Mouse (Mus musculus) neural tube, embryonic 15.5 days (tissue): Measurements from ENCODE around the gene Tcf25. TPM values are rescaled to one million over a fixed set of nuclear protein-coding genes. Genes with fewer than 3 reads are reported as not detected.
"Not testable (repeated sequence)": the region's sequence is repeated elsewhere in the genome, so short reads cannot be mapped to it uniquely, and the experiment has no call there.

ENCODE experiments used
- ATAC-seq: fragments of 200-750 bp; cut with Nextera tagmentation; 2 replicates; pipeline ENCODE4 v1.8.0; 2017; ENCODE audit warnings: mild to moderate bottlenecking, moderate TSS enrichment, moderate library complexity; ENCODE audit not compliant: low FRiP score
- H3K27ac ChIP-seq: fragments of 300-500 bp; sonication (generic); replicated peaks from 2 replicates; pipeline ENCODE4 v1.5.1; 2015; ENCODE audit warnings: mild to moderate bottlenecking, inconsistent platforms
- H3K27me3 ChIP-seq: fragments of 300-500 bp; sonication (generic); replicated peaks from 2 replicates; pipeline ENCODE4 v1.6.1; 2015; ENCODE audit warnings: inconsistent platforms
- H3K36me3 ChIP-seq: fragments of 300-500 bp; sonication (generic); 2 replicates; pipeline ENCODE4 v1.6.1; 2015; ENCODE audit warnings: inconsistent platforms
- H3K4me1 ChIP-seq: fragments of 300-500 bp; sonication (generic); 2 replicates; pipeline ENCODE4 v1.6.1; 2015; ENCODE audit warnings: inconsistent platforms
- H3K4me2 ChIP-seq: fragments of 300-500 bp; sonication (generic); 2 replicates; pipeline ENCODE4 v1.6.1; 2015; ENCODE audit warnings: inconsistent platforms, mild to moderate bottlenecking, moderate library complexity
- H3K4me3 ChIP-seq: fragments of 300-500 bp; sonication (generic); replicated peaks from 2 replicates; pipeline ENCODE4 v1.5.1; 2015; ENCODE audit warnings: mild to moderate bottlenecking, inconsistent platforms
- H3K9ac ChIP-seq: fragments of 300-500 bp; sonication (generic); replicated peaks from 2 replicates; pipeline ENCODE4 v1.6.1; 2015; ENCODE audit warnings: mild to moderate bottlenecking, inconsistent platforms
- H3K9me3 ChIP-seq: fragments of 300-500 bp; sonication (generic); replicated peaks from 2 replicates; pipeline ENCODE4 v1.6.1; 2016; ENCODE audit warnings: inconsistent platforms
- WGBS: fragments of 180-500 bp; shearing (Covaris S2); methylation state at CpG from one replicate; pipeline ENCODE4 v1.1.7; 2015; ENCODE audit warnings: mixed read lengths; 5-methylcytosine and 5-hydroxymethylcytosine counted together
- polyA plus RNA-seq: library from polyadenylated mRNA; unstranded; fragments of >200 nt; fragmentation: Nextera tagmentation; extraction: Ambion mirVana; gene quantifications from 2 replicates; pipeline ENCODE4 v1.2.1, GENCODE M21; 2015

Gene Tcf25
- polyA plus RNA-seq, 1 experiment from 2014 or later: 390 TPM

DNA sequence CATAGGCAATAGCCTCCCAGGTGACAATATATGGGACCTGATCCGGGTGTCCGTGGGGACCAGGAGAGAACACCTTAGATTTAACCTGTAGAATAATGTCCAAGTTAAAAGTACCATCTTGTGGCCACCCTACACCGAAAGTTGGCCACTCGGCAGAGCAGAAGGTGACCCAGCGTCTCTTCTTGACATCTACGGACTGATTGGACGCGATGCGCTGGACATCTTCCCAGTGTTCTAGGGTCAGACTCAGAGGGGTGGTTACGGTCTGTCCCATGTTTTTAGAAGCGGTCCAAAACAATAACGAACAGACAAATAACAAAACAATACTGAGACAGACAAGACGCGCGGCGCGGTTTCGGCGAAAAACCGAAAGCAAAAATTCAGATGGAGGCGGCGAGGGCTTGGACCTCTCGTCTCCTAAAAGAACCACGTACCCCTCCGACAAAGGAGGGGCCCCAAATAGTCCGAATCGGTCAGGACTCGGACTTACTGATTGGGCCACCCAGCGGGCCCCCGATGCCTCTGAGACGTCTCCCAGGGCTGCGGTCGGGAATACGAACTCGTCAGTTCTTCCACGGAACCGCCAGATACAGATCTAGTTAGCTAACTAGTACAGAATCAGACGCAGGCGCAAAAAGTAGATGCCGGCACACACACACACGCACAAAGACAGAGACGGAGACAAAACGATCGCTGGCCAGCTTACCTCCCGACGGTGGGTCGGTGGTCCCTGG lies 59.9 kb downstream of the Tcf25 start:
- not testable (repeated sequence) for H3K36me3 ChIP-seq, H3K4me3 ChIP-seq, H3K27me3 ChIP-seq, H3K9ac ChIP-seq, H3K4me1 ChIP-seq, H3K27ac ChIP-seq, H3K4me2 ChIP-seq, ATAC-seq
- 97% methylated on average over 43 of the region's 47 CpGs for WGBS
- peaks cover 18% of the 10 kb centered on the region for H3K9me3 ChIP-seq

DNA sequence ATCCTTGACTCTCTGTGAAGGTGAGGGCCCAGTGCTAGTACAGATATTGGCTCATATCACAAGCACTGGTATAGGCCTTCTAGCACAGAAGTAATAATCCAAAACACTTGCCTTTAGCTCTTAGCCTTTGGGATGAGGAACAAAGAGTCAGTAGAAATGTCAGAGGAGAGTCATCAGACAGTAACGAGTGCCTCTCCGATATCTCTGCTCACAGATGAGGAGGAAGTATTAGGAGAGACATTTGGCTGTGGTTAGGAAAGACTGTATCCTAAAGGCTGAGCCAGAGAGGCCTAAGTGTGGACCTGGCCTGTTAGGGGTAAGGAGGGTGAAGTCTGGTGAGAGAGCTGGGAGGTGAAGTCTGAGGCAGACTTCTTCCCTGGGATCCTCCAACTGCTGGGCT lies 68.2 kb downstream of the Tcf25 start:
- Histone ChIP-seq H3K4me2 (no peak overlapping the region), H3K9me3 (no peaks in the 10 kb centered on the region), H3K36me3 (no peaks in the 10 kb centered on the region), H3K27ac (no peak overlapping the region), H3K27me3 (no peaks in the 10 kb centered on the region), H3K4me1 (peaks cover 11% of the 10 kb centered on the region), H3K4me3 (no peak overlapping the region), H3K9ac (no peak overlapping the region)
- 97% methylated on average over 2 of the region's 2 CpGs for WGBS
- ATAC-seq: no peak

DNA sequence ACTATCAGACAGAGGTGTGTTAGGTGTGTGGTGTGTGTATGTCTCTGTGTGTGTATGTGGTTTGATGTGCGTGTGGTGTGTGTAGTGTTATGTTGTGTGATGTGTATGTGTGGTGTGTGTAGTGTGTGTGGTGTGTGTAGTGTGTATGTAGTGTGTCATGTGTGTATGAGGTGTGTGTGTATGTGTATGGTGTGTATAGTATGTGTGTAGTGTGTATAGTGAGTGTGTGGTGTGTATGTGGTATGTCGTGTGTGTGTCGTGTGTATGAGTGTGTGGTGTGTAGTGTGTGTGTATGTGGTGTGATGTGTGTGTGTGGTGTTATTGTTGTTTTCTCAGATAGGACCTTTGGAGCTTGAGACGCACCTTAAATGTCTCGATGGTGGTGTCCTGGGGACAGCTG lies 68.8 kb downstream of the Tcf25 start:
- peak overlapping the region; percentile 69 for H3K4me3 ChIP-seq
- no peak overlapping the region for H3K9ac ChIP-seq
- peak overlapping the region; percentile 87; the same call in 1 of the 2 replicates for H3K27ac ChIP-seq
- H3K36me3 ChIP-seq: no peaks in the 10 kb centered on the region
- 84% methylated on average over 5 of the region's 5 CpGs for WGBS
- H3K4me1 ChIP-seq: peaks cover 11% of the 10 kb centered on the region
- ATAC-seq: peak; percentile 29
- H3K9me3 ChIP-seq: no peaks in the 10 kb centered on the region
- no peaks in the 10 kb centered on the region for H3K27me3 ChIP-seq
- peak overlapping the region; percentile 68 for H3K4me2 ChIP-seq

DNA sequence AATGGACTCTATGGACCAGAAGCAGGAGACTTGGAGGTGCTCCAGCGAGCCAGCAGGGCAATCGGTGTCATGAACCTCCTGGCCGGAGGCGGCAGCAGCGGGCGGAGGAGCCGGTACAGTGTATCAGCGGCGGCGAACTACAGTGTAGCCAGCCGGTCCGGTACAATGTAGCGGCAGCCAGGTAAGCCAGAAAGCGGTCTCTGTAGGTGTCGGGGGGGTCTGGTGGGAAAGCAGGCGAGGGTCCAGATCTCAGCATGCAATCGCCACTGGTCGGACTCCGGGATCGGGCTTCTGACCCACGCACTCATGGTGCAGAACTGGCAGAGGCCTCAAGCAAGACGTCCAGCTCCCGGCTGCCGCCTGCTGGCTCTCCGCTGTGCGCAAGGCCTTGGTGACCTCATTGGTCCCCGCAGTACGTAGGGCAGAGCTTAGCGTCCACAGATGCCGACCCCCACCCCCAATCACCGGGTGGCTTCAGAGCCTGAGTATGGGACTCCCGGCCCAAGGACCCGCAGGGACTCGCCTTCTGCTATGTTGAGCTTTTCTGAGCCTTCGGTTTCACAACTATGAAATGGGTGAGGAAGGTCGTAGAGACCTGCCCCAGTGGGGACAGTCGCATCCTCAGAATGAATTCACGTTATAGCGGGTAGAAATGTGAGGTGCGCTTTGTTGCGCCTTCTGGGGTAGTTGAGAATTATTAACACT lies 69.5 kb downstream of the Tcf25 start:
- Histone ChIP-seq H3K4me3 (peak overlapping the region; percentile 69), H3K27ac (peak overlapping the region; percentile 87), H3K4me2 (peak overlapping the region; percentile 68), H3K36me3 (no peaks in the 10 kb centered on the region), H3K9ac (peak overlapping the region; percentile 81), H3K4me1 (peaks cover 11% of the 10 kb centered on the region), H3K9me3 (no peaks in the 10 kb centered on the region), H3K27me3 (no peaks in the 10 kb centered on the region)
- 1% methylated on average over 41 of the region's 41 CpGs for WGBS
- peak; percentile 96 for ATAC-seq

DNA sequence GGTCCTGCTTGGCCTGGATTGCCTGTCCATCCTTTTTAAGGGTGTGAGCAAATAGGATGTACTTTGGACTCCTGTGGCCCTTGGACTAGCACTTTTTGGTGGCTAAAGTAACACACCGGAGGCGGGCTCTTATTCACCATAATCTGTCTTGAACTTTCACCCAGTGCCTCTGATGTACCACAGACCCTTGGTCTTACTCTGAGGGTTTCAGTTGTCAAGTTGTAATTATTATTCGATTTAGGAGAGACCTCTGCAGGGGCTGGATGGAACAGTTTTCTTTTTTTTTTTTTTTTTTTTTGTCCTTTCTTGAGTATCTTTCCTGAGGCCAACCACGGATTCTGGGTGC lies 70.0 kb downstream of the Tcf25 start:
- 41% methylated on average over 4 of the region's 4 CpGs for WGBS
- Histone ChIP-seq H3K9ac (peak overlapping the region; percentile 81), H3K36me3 (no peaks in the 10 kb centered on the region), H3K4me3 (peak overlapping the region; percentile 69), H3K9me3 (no peaks in the 10 kb centered on the region), H3K27me3 (no peaks in the 10 kb centered on the region), H3K27ac (peak overlapping the region; percentile 87), H3K4me1 (peaks cover 11% of the 10 kb centered on the region), H3K4me2 (peak overlapping the region; percentile 68)
- ATAC-seq: no peak

DNA sequence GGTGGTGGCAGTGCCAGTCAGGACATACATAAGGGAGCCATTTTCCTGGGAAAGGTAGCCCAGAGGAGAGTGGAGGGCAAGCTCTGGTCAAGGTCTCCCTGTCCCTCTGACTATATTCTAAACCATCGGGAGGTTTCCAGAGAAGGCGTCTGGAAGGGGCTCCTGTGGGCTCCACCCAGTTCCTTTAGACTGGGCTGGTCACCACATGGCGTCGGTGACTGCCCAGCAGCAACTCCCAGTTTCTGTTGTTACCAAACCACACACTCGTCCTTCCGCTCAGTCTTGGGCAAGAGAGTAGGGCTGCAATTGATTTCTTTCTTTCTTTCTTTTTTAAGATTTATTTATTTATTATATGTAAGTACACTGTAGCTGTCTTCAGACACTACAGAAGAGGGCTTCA lies 70.6 kb downstream of the Tcf25 start:
- Histone ChIP-seq H3K4me2 (peak overlapping the region; percentile 68), H3K9ac (peak overlapping the region; percentile 81; the same call in 1 of the 2 replicates), H3K27ac (no peak overlapping the region), H3K9me3 (no peaks in the 10 kb centered on the region), H3K27me3 (no peaks in the 10 kb centered on the region), H3K4me1 (peaks cover 11% of the 10 kb centered on the region), H3K4me3 (peak overlapping the region; percentile 69; the same call in 1 of the 2 replicates), H3K36me3 (peaks cover 2% of the 10 kb centered on the region; the same call in 1 of the 2 replicates)
- WGBS: 93% methylated on average over 6 of the region's 6 CpGs
- ATAC-seq: no peak

DNA sequence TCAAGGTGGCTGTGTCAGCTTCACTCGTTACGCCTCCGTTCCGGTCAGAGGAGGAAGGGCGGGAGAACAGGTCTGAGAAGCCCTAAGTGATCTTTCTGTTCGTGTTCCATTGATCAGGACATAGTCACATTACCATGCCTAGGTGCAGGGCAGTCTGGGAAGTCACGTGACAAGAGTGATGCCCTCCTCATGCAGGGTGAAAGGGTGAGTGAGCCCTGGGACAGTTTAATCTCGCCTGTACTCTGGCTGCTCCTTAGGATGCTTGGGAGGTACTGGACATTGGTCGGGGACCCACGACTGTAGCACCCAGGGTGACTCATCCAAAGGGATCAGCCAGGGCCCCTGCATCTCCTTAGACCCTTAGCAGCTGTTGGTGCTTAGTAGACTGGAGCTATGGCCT lies 72.4 kb downstream of the Tcf25 start:
- no peak for ATAC-seq
- Histone ChIP-seq H3K4me1 (peaks cover 11% of the 10 kb centered on the region), H3K9ac (no peak overlapping the region), H3K9me3 (no peaks in the 10 kb centered on the region), H3K27ac (no peak overlapping the region), H3K27me3 (no peaks in the 10 kb centered on the region), H3K4me3 (no peak overlapping the region), H3K36me3 (peaks cover 17% of the 10 kb centered on the region), H3K4me2 (no peak overlapping the region)
- 86% methylated on average over 10 of the region's 10 CpGs for WGBS

DNA sequence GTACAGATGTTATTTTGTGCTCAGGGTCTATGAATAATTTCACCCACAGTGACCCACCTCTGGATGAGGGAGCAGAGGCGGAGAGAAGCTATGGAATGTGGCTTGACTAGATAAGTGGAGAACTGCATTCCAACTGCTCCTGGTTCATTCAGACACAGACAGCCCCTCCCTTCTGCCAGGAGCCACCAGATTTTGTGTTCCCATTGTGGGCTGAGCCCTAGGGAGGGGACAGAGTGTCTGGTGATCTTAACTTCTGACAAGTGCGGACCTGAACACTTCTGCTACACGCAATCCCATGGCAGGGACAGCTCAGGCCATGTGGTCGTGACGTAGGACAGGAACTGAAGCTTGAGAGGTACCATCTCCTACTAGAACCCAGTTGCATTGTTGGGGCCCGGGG lies 73.2 kb downstream of the Tcf25 start:
- Histone ChIP-seq H3K4me1 (peaks cover 11% of the 10 kb centered on the region), H3K4me3 (no peak overlapping the region), H3K9me3 (no peaks in the 10 kb centered on the region), H3K27me3 (no peaks in the 10 kb centered on the region), H3K27ac (no peak overlapping the region), H3K9ac (no peak overlapping the region), H3K36me3 (peaks cover 23% of the 10 kb centered on the region), H3K4me2 (no peak overlapping the region)
- WGBS: 93% methylated on average over 6 of the region's 6 CpGs
- ATAC-seq: no peak

DNA sequence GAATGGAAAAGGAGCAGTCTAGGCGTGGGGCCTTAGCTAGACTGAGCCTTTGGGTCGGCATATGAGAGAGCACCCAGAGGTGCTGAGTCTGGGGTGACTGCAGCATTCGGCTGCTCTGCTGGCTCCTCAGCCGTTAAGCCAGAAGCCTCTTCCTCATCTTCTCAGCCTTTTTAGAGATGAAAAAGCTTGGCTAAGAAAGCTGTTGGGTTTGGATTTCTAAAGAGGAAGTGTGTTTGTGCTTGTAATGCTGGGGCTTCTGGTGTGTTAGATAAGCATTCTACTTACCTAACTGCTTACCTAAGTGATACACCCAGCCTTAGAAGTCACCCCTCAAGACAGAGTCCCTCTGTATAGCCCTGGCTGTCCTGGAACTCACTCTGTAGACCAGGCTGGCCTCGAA lies 77.2 kb downstream of the Tcf25 start:
- Histone ChIP-seq H3K27ac (no peak overlapping the region), H3K9me3 (no peaks in the 10 kb centered on the region), H3K4me1 (no peaks in the 10 kb centered on the region), H3K27me3 (no peaks in the 10 kb centered on the region), H3K36me3 (peaks cover 58% of the 10 kb centered on the region), H3K4me2 (no peak overlapping the region), H3K9ac (no peak overlapping the region), H3K4me3 (no peak overlapping the region)
- WGBS: 91% methylated on average over 5 of the region's 5 CpGs
- ATAC-seq: no peak

DNA sequence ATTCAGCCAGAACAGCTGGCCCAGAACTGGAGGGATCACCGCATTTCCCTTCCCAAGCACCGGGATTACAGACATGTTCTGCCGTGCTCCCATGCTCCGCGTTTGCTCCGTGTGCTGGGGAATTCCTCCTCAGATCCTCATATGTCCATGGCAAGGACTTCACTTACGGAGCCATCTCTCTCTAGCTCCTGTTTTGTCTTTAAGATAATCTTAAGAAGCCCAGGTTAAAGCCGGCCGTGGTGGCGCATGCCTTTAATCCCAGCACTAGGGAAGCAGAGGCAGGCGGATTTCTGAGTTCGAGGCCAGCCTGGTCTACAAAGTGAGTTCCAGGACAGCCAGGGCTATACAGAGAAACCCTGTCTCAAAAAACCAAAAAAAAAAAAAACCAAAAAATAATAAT lies 78.2 kb downstream of the Tcf25 start:
- not testable (repeated sequence) for ATAC-seq, H3K27ac ChIP-seq, H3K9me3 ChIP-seq, H3K27me3 ChIP-seq, H3K4me2 ChIP-seq, H3K9ac ChIP-seq, H3K4me1 ChIP-seq, H3K4me3 ChIP-seq
- peaks cover 66% of the 10 kb centered on the region for H3K36me3 ChIP-seq
- 95% methylated on average over 12 of the region's 12 CpGs for WGBS

DNA sequence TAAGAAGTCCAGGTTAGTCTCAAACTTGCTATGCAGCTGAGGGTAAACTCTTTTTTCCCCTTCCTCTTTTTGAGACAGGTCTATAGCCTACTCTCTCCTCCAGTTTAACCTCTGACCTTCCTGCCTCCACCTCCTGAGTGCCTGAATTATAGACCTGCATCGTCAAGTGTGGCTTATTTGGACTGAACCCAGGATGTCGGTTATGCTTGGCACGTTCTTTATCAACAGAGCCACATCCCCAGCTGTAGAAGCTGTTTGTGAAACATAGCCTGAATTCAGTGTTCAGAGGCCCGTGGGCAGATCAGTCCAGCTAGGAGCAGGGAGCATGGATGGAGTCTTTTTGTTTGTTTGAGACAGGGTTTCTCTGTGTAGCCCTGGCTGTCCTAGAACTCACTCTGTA lies 78.6 kb downstream of the Tcf25 start:
- Histone ChIP-seq H3K4me2 (no peak overlapping the region), H3K27ac (no peak overlapping the region), H3K9me3 (no peaks in the 10 kb centered on the region), H3K9ac (no peak overlapping the region), H3K4me3 (no peak overlapping the region), H3K36me3 (peaks cover 70% of the 10 kb centered on the region), H3K4me1 (no peaks in the 10 kb centered on the region), H3K27me3 (no peaks in the 10 kb centered on the region)
- no peak for ATAC-seq
- WGBS: 92% methylated on average over 4 of the region's 4 CpGs

DNA sequence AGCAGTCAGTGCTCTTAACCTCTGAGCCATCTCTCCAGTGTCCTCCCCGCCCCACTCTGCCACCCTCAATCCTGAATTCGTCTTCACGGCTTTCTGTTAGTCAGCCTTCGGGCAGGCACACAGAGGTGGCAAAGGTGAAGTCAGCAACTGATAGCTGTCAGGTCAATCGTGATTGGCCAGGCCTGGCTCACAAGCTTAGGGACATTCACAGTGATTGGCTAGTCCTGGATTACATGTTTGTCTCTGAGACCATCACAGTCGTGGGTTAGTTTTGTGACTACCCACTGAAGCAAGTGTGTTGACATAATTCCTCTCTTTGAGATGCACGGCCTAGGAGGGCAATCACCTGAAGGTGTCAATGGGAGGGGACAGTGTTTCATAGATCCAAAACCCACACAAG lies 79.7 kb downstream of the Tcf25 start:
- H3K4me3 ChIP-seq: no peak overlapping the region
- peaks cover 81% of the 10 kb centered on the region for H3K36me3 ChIP-seq
- H3K9ac ChIP-seq: no peak overlapping the region
- H3K4me2 ChIP-seq: no peak overlapping the region
- WGBS: 85% methylated on average over 7 of the region's 7 CpGs
- no peak overlapping the region for H3K27ac ChIP-seq
- H3K4me1 ChIP-seq: no peaks in the 10 kb centered on the region
- no peaks in the 10 kb centered on the region for H3K27me3 ChIP-seq
- H3K9me3 ChIP-seq: no peaks in the 10 kb centered on the region
- ATAC-seq: no peak
